Mouse (Mus musculus) forebrain, embryonic 10.5 days (tissue): ENCODE data around the gene Tex19.2. TPM values are rescaled to one million over a fixed set of nuclear protein-coding genes. Genes with fewer than 3 reads are reported as not detected.

Experiments used
- DNase-seq: peaks from one replicate; pipeline ENCODE4 v3.0.0-alpha.2; 2017; ENCODE audit warnings: low spot score; ENCODE audit errors: extremely low spot score
- H3K27ac ChIP-seq: fragments of 300-500 bp; sonication (generic); 2 replicates; pipeline ENCODE4 v1.5.1; 2016; ENCODE audit warnings: mild to moderate bottlenecking
- H3K27me3 ChIP-seq: fragments of 300-500 bp; sonication (generic); 2 replicates; pipeline ENCODE4 v1.6.1; 2016; ENCODE audit warnings: mild to moderate bottlenecking; ENCODE audit not compliant: poor library complexity, severe bottlenecking
- H3K36me3 ChIP-seq: fragments of 300-500 bp; sonication (generic); replicated peaks from 2 replicates; pipeline ENCODE4 v1.6.1; 2016; ENCODE audit warnings: mild to moderate bottlenecking, moderate library complexity
- H3K4me1 ChIP-seq: fragments of 300-500 bp; sonication (generic); 2 replicates; pipeline ENCODE4 v1.6.1; 2016
- H3K4me3 ChIP-seq: fragments of 300-500 bp; sonication (generic); 2 replicates; pipeline ENCODE4 v1.5.1; 2016; ENCODE audit warnings: mild to moderate bottlenecking, moderate library complexity
- H3K9me3 ChIP-seq: fragments of 300-500 bp; sonication (generic); 2 replicates; pipeline ENCODE4 v1.6.1; 2016; ENCODE audit warnings: mild to moderate bottlenecking, moderate library complexity
- WGBS: fragments of 180-500 bp; shearing (Covaris S2); methylation state at CpG from one replicate; pipeline ENCODE4 v1.1.7; 2016; 5-methylcytosine and 5-hydroxymethylcytosine counted together
- polyA plus RNA-seq: library from polyadenylated mRNA; unstranded; fragments of >200 nt; fragmentation: Nextera tagmentation; extraction: Ambion mirVana; gene quantifications from 2 replicates; pipeline ENCODE4 v1.2.1, GENCODE M21; 2016

Tex19.2 gene
- polyA plus RNA-seq, 1 experiment from 2014 or later: 0.06 TPM

- Histone ChIP-seq H3K36me3 (no peaks in the 10 kb centered on the region), H3K4me3 (no peak overlapping the region), H3K9me3 (no peaks in the 10 kb centered on the region), H3K27ac (no peak overlapping the region), H3K27me3 (no peaks in the 10 kb centered on the region), H3K4me1 (no peaks in the 10 kb centered on the region)
- WGBS: 91% methylated on average over 4 of the region's 4 CpGs
- DNase-seq: no peak
Measured at GRCm38 (mm10) chr11:121101124-121101805, 17.2 kb downstream of the Tex19.2 start.

GRCm38 (mm10) chr11:121100692-121101091 lies 17.8 kb downstream of the Tex19.2 start:
- no peak for DNase-seq

GRCm38 (mm10) chr11:121099762-121100161 lies 18.7 kb downstream of the Tex19.2 start:
- Histone ChIP-seq H3K36me3 (no peaks in the 10 kb centered on the region), H3K27me3 (no peaks in the 10 kb centered on the region), H3K27ac (no peak overlapping the region), H3K9me3 (no peaks in the 10 kb centered on the region), H3K4me1 (no peaks in the 10 kb centered on the region), H3K4me3 (no peak overlapping the region)
- DNase-seq: no peak
- WGBS: 82% methylated on average over 7 of the region's 7 CpGs

More at GRCm38 (mm10) chr11:121100692-121101091, 17.8 kb downstream of the Tex19.2 start:
- 77% methylated on average over 7 of the region's 7 CpGs for WGBS
- H3K36me3 ChIP-seq: no peaks in the 10 kb centered on the region
- no peaks in the 10 kb centered on the region for H3K9me3 ChIP-seq
- no peaks in the 10 kb centered on the region for H3K4me1 ChIP-seq
- H3K4me3 ChIP-seq: no peak overlapping the region
- no peaks in the 10 kb centered on the region for H3K27me3 ChIP-seq
- no peak overlapping the region for H3K27ac ChIP-seq

- H3K9me3 ChIP-seq: no peaks in the 10 kb centered on the region
- no peaks in the 10 kb centered on the region for H3K27me3 ChIP-seq
- WGBS: 90% methylated on average over 14 of the region's 14 CpGs
- H3K4me3 ChIP-seq: no peak overlapping the region
- H3K27ac ChIP-seq: no peak overlapping the region
- no peaks in the 10 kb centered on the region for H3K36me3 ChIP-seq
- H3K4me1 ChIP-seq: no peaks in the 10 kb centered on the region
- DNase-seq: no peak
Measured at GRCm38 (mm10) chr11:121092606-121093585, 25.6 kb downstream of the Tex19.2 start.

GRCm38 (mm10) chr11:121090943-121091342 lies 27.5 kb downstream of the Tex19.2 start:
- 76% methylated on average over 4 of the region's 4 CpGs for WGBS
- H3K27ac ChIP-seq: no peak overlapping the region
- no peaks in the 10 kb centered on the region for H3K27me3 ChIP-seq
- H3K9me3 ChIP-seq: no peaks in the 10 kb centered on the region
- H3K36me3 ChIP-seq: no peaks in the 10 kb centered on the region
- H3K4me1 ChIP-seq: no peaks in the 10 kb centered on the region
- DNase-seq: no peak
- H3K4me3 ChIP-seq: no peak overlapping the region

GRCm38 (mm10) chr11:121089756-121090546 lies 28.5 kb downstream of the Tex19.2 start:
- WGBS: 89% methylated on average over 2 of the region's 2 CpGs

GRCm38 (mm10) chr11:121088997-121089396 lies 29.5 kb downstream of the Tex19.2 start:
- H3K4me1 ChIP-seq: no peaks in the 10 kb centered on the region

More at GRCm38 (mm10) chr11:121089756-121090546, 28.5 kb downstream of the Tex19.2 start:
- Histone ChIP-seq H3K27ac (no peak overlapping the region), H3K4me1 (no peaks in the 10 kb centered on the region), H3K36me3 (no peaks in the 10 kb centered on the region), H3K4me3 (no peak overlapping the region), H3K27me3 (no peaks in the 10 kb centered on the region), H3K9me3 (no peaks in the 10 kb centered on the region)
- no peak for DNase-seq

GRCm38 (mm10) chr11:121086296-121086695 lies 32.2 kb downstream of the Tex19.2 start:
- DNase-seq: no peak
- Histone ChIP-seq H3K9me3 (no peaks in the 10 kb centered on the region), H3K27me3 (no peaks in the 10 kb centered on the region), H3K27ac (no peak overlapping the region), H3K4me3 (no peak overlapping the region), H3K36me3 (no peaks in the 10 kb centered on the region), H3K4me1 (no peaks in the 10 kb centered on the region)
- WGBS: 65% methylated on average over 4 of the region's 4 CpGs

More at GRCm38 (mm10) chr11:121088997-121089396, 29.5 kb downstream of the Tex19.2 start:
- H3K4me3 ChIP-seq: no peak overlapping the region
- DNase-seq: no peak
- H3K9me3 ChIP-seq: no peaks in the 10 kb centered on the region
- H3K36me3 ChIP-seq: no peaks in the 10 kb centered on the region
- 88% methylated on average over 6 of the region's 6 CpGs for WGBS
- H3K27ac ChIP-seq: no peak overlapping the region
- no peaks in the 10 kb centered on the region for H3K27me3 ChIP-seq

GRCm38 (mm10) chr11:121085181-121085580 lies 33.3 kb downstream of the Tex19.2 start:
- H3K4me3 ChIP-seq: no peak overlapping the region
- no peak overlapping the region for H3K27ac ChIP-seq
- H3K36me3 ChIP-seq: no peaks in the 10 kb centered on the region
- no peaks in the 10 kb centered on the region for H3K27me3 ChIP-seq
- no peaks in the 10 kb centered on the region for H3K9me3 ChIP-seq
- no peaks in the 10 kb centered on the region for H3K4me1 ChIP-seq
- no peak for DNase-seq
- WGBS: 83% methylated on average over 5 of the region's 5 CpGs

GRCm38 (mm10) chr11:121082857-121083500 lies 35.5 kb downstream of the Tex19.2 start:
- H3K9me3 ChIP-seq: no peaks in the 10 kb centered on the region
- WGBS: 89% methylated on average over 6 of the region's 6 CpGs
- no peaks in the 10 kb centered on the region for H3K36me3 ChIP-seq
- no peak for DNase-seq
- no peak overlapping the region for H3K27ac ChIP-seq
- H3K4me1 ChIP-seq: no peaks in the 10 kb centered on the region
- H3K4me3 ChIP-seq: no peak overlapping the region
- no peaks in the 10 kb centered on the region for H3K27me3 ChIP-seq

- H3K4me3 ChIP-seq: no peak overlapping the region
- H3K4me1 ChIP-seq: no peaks in the 10 kb centered on the region
- 87% methylated on average over 3 of the region's 3 CpGs for WGBS
- DNase-seq: no peak
- no peak overlapping the region for H3K27ac ChIP-seq
- no peaks in the 10 kb centered on the region for H3K9me3 ChIP-seq
- no peaks in the 10 kb centered on the region for H3K36me3 ChIP-seq
- H3K27me3 ChIP-seq: no peaks in the 10 kb centered on the region
Measured at GRCm38 (mm10) chr11:121082250-121082649, 36.2 kb downstream of the Tex19.2 start.

GRCm38 (mm10) chr11:121081120-121081519 lies 37.4 kb downstream of the Tex19.2 start, which contains the start of gene Sectm1a:
Gene Sectm1a, minus strand, starts transcription at chr11:121081220.
- 67% methylated on average over 3 of the region's 3 CpGs for WGBS

More at GRCm38 (mm10) chr11:121081120-121081519, 37.4 kb downstream of the Tex19.2 start, which contains the start of gene Sectm1a:
- Histone ChIP-seq H3K9me3 (no peaks in the 10 kb centered on the region), H3K27ac (no peak within 1 kb of the TSS), H3K36me3 (no peaks in the 10 kb centered on the region), H3K4me1 (no peaks in the 10 kb centered on the region), H3K4me3 (no peak within 1 kb of the TSS), H3K27me3 (no peaks in the 10 kb centered on the region)
- no peak for DNase-seq
